Mouse (Mus musculus) mammary gland, adult 2 months (tissue): Measurements from ENCODE around the gene Gnb1. TPM values are rescaled to one million over a fixed set of nuclear protein-coding genes. Genes with fewer than 3 reads are reported as not detected.

ENCODE experiments used
- polyA plus RNA-seq: library from polyadenylated mRNA; depleted of rRNA; stranded (reverse); fragments of >200 nt; gene quantifications from 2 replicates; pipeline ENCODE4 v1.2.3, GENCODE M21; 2012; ENCODE audit warnings: low replicate concordance; rRNA removed

The Gnb1 gene
- 572 and 1,051 TPM in 2 replicates for polyA plus RNA-seq

DNA sequence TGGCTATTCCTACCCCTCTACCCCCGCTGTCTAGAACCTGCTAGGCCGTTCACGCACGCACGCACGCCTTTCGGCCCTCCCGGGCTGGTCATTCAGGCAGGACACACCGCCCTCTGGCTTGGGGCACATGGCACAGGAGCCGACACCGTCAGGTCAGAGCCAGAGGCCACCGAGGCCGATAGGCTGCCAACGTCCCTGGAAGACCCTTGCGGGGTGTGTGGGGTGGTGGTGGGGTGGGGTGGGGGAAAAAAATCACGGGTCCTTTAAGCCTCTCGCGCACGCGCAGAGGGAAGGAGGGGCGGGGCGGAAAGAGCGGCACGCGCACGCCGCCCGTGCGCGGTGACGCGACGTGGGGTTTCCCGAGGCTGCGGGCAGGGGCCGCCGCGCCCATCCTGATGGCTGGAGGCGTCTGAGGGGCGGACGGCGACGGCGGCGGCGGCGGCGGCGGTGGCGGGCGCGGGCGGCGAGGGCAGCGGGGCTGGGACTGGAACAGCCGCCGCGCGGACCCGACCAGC, at the start of gene Gnb1:
Gnb1 (plus strand) TSS at position 372 of the 515 bp plus-strand sequence.

DNA sequence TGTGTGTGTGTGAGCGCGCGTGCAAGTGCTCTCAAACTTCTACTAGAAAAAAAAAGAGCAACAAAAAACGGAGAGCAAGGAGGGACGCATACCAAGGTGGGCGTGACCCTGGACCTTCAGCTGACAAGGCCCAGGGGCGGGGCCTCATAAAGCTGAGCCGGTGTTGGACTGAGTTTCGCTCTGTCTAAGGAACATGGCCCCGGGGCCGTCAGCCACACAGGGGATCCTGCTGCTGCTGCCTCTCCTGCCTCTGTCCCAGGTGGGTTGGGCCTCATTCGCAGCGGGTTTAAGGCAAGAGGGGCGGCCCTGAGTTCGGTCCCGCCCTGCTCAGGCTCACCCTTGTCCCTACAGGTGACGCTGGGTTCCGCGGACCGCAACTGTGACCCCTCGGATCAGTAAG, 22.2 kb upstream of the Gnb1 start, which contains the start of gene Tmem52:
Tmem52 (plus strand) TSS at position 163 of the 400 bp plus-strand sequence.

GRCm38 (mm10) chr4:155561661-155562442, 70.7 kb downstream of the Gnb1 start, which contains the start of gene Nadk:
Gene Nadk (plus strand): TSS chr4:155562378.

GRCm38 (mm10) chr4:155601091-155601996, 110.2 kb downstream of the Gnb1 start, which contains the start of gene Slc35e2:
Gene Slc35e2 (plus strand): TSS chr4:155601416.

Other genes starting within 250 kb of the Gnb1 start
- gene Faap20, start 241.6 kb upstream of the Gnb1 start, polyA plus RNA-seq, result 91.2 and 93.4 TPM in 2 replicates
- 4.2 TPM in 2 replicates for gene Prkcz, start 130.0 kb upstream of the Gnb1 start, polyA plus RNA-seq
- 0.20 and 0.55 TPM in 2 replicates for gene Gabrd, start 93.2 kb upstream of the Gnb1 start, polyA plus RNA-seq
- gene Cfap74, start 82.2 kb upstream of the Gnb1 start, polyA plus RNA-seq, result 0.47 and 0.73 TPM in 2 replicates
- gene Tmem52, start 22.2 kb upstream of the Gnb1 start, polyA plus RNA-seq, result 3.0 and 82.0 TPM in 2 replicates
- gene Nadk, start 71.0 kb downstream of the Gnb1 start, polyA plus RNA-seq, result 187 and 214 TPM in 2 replicates
- gene Slc35e2, start 110.1 kb downstream of the Gnb1 start, polyA plus RNA-seq, result 9.1 and 11.8 TPM in 2 replicates
- gene Cdk11b, start 133.5 kb downstream of the Gnb1 start, polyA plus RNA-seq, result 16.8 and 20.2 TPM in 2 replicates
- gene Gm10563, start 154.0 kb downstream of the Gnb1 start, polyA plus RNA-seq, result not detected in 2 replicates
- 52.3 and 103 TPM in 2 replicates for gene Mmp23, start 162.0 kb downstream of the Gnb1 start, polyA plus RNA-seq
- gene Mib2, start 177.8 kb downstream of the Gnb1 start, polyA plus RNA-seq, result 64.0 and 102 TPM in 2 replicates
- gene Fndc10, start 203.0 kb downstream of the Gnb1 start, polyA plus RNA-seq, result 21.6 and 35.6 TPM in 2 replicates
- gene Ssu72, start 213.4 kb downstream of the Gnb1 start, polyA plus RNA-seq, result 88.8 and 157 TPM in 2 replicates
- gene Tmem240, start 243.4 kb downstream of the Gnb1 start, polyA plus RNA-seq, result 2.1 and 2.6 TPM in 2 replicates